Mouse (Mus musculus) liver, postnatal 0 days (tissue): Measurements from ENCODE around the gene Rasgef1b. TPM values are rescaled to one million over a fixed set of nuclear protein-coding genes. Genes with fewer than 3 reads are reported as not detected.
A peak's percentile ranks its signal among the peaks of the same experiment; 100 is the strongest.

ENCODE experiments used
- ATAC-seq: fragments of 200-750 bp; cut with Nextera tagmentation; 2 replicates; pipeline ENCODE4 v1.8.0; 2017; ENCODE audit warnings: mild to moderate bottlenecking, moderate library complexity
- DNase-seq: peaks from one replicate; pipeline ENCODE4 v3.0.0-alpha.2; 2016
- H3K27ac ChIP-seq: fragments of 300-500 bp; sonication (generic); 2 replicates; pipeline ENCODE4 v1.5.1; 2014; ENCODE audit warnings: antibody characterized with exemption, moderate library complexity, mild to moderate bottlenecking, low read depth
- H3K27me3 ChIP-seq: fragments of 300-500 bp; sonication (generic); 2 replicates; pipeline ENCODE4 v1.6.1; 2014; ENCODE audit warnings: low read length, control low read depth, mixed read lengths; ENCODE audit not compliant: insufficient read depth
- H3K36me3 ChIP-seq: fragments of 300-500 bp; sonication (generic); replicated peaks from 2 replicates; pipeline ENCODE4 v1.6.1; 2014; ENCODE audit warnings: mild to moderate bottlenecking, control low read depth, low read length, moderate library complexity, mixed read lengths; ENCODE audit not compliant: insufficient read depth
- H3K4me1 ChIP-seq: fragments of 300-500 bp; sonication (generic); 2 replicates; pipeline ENCODE4 v1.6.1; 2014; ENCODE audit warnings: antibody characterized with exemption, mild to moderate bottlenecking, control low read depth; ENCODE audit not compliant: insufficient read depth
- H3K4me2 ChIP-seq: fragments of 300-500 bp; sonication (generic); 2 replicates; pipeline ENCODE4 v1.6.1; 2014; ENCODE audit warnings: low read depth, mild to moderate bottlenecking, low read length, moderate library complexity, mixed read lengths
- H3K4me3 ChIP-seq: fragments of 300-500 bp; sonication (generic); 2 replicates; pipeline ENCODE4 v1.5.1; 2014; ENCODE audit warnings: low read depth, low read length
- H3K9ac ChIP-seq: fragments of 300-500 bp; sonication (generic); replicated peaks from 2 replicates; pipeline ENCODE4 v1.6.1; 2014; ENCODE audit warnings: mild to moderate bottlenecking, moderate library complexity
- H3K9me3 ChIP-seq: fragments of 300-500 bp; sonication (generic); 2 replicates; pipeline ENCODE4 v1.6.1; 2016; ENCODE audit warnings: mild to moderate bottlenecking, control low read depth, low read length, mixed read lengths
- CTCF ChIP-seq: sonication (generic); IDR thresholded peaks from 2 replicates; pipeline ENCODE4 v1.5.1; 2016; ENCODE audit warnings: antibody characterized with exemption, low read depth
- EP300 ChIP-seq: IDR thresholded peaks from 2 replicates; pipeline ENCODE4 v1.6.1; 2016; ENCODE audit warnings: antibody characterized with exemption, low read depth, mild to moderate bottlenecking
- WGBS: fragments of 180-500 bp; shearing (Covaris S2); extraction: QIAGEN DNeasy Blood & Tissue Kit; methylation state at CpG from one replicate; pipeline ENCODE4 v1.1.7; 2014; ENCODE audit not compliant: insufficient replicate concordance; 5-methylcytosine and 5-hydroxymethylcytosine counted together
- polyA plus RNA-seq: library from polyadenylated mRNA; unstranded; fragments of >200 nt; fragmentation: Nextera tagmentation; extraction: Ambion mirVana; gene quantifications from 2 replicates; pipeline ENCODE4 v1.2.1, GENCODE M21; 2015

Rasgef1b gene
- polyA plus RNA-seq, 1 experiment from 2014 or later: 11.8 TPM

- H3K27ac ChIP-seq: no peak overlapping the region
- H3K9me3 ChIP-seq: no peaks in the 10 kb centered on the region
- H3K27me3 ChIP-seq: no peaks in the 10 kb centered on the region
- H3K9ac ChIP-seq: no peak overlapping the region
- TF ChIP-seq CTCF (no peak), EP300 (no peak)
- 77% methylated on average over 4 of the region's 4 CpGs for WGBS
- no peak overlapping the region for H3K4me2 ChIP-seq
- peaks cover 9% of the 10 kb centered on the region for H3K4me1 ChIP-seq
- no peak for ATAC-seq
- no peak for DNase-seq
- H3K4me3 ChIP-seq: no peak overlapping the region
- H3K36me3 ChIP-seq: peaks cover 65% of the 10 kb centered on the region
Measured at GRCm38 (mm10) chr5:99238150-99238549, 490.7 kb downstream of the Rasgef1b start.

- H3K9ac ChIP-seq: no peak overlapping the region
- H3K4me1 ChIP-seq: peaks cover 9% of the 10 kb centered on the region
- H3K4me3 ChIP-seq: no peak overlapping the region
- DNase-seq (no peak), ATAC-seq (no peak)
- TF ChIP-seq EP300 (no peak), CTCF (no peak)
- H3K4me2 ChIP-seq: no peak overlapping the region
- H3K36me3 ChIP-seq: peaks cover 69% of the 10 kb centered on the region
- 79% methylated on average over 11 of the region's 11 CpGs for WGBS
- H3K27ac ChIP-seq: 0 out of 2 replicates have a peak overlapping the region, but pooled peaks have one; percentile 6
- H3K27me3 ChIP-seq: no peaks in the 10 kb centered on the region
- no peaks in the 10 kb centered on the region for H3K9me3 ChIP-seq
Measured at GRCm38 (mm10) chr5:99236888-99237752, 491.7 kb downstream of the Rasgef1b start.

GRCm38 (mm10) chr5:99236431-99236830 is 492.4 kb downstream of the Rasgef1b start:
- no peak for TF ChIP-seq CTCF
- TF ChIP-seq EP300: no peak
- Histone ChIP-seq H3K9ac (no peak overlapping the region), H3K4me1 (peaks cover 9% of the 10 kb centered on the region), H3K9me3 (no peaks in the 10 kb centered on the region), H3K36me3 (peaks cover 71% of the 10 kb centered on the region), H3K4me2 (no peak overlapping the region), H3K4me3 (no peak overlapping the region), H3K27ac (0 out of 2 replicates have a peak overlapping the region, but pooled peaks have one; percentile 6), H3K27me3 (no peaks in the 10 kb centered on the region)
- DNase-seq: no peak
- ATAC-seq: 0 out of 2 replicates have a peak, but pooled peaks have one; percentile 49
- WGBS: 63% methylated on average over 4 of the region's 4 CpGs

- no peak overlapping the region for H3K4me2 ChIP-seq
- WGBS: 75% methylated on average over 17 of the region's 17 CpGs
- peak overlapping the region; percentile 57; the same call in 1 of the 2 replicates for H3K27ac ChIP-seq
- peak; percentile 54; the same call in 1 of the 2 replicates for ATAC-seq
- peaks cover 9% of the 10 kb centered on the region for H3K4me1 ChIP-seq
- H3K27me3 ChIP-seq: no peaks in the 10 kb centered on the region
- H3K9ac ChIP-seq: no peak overlapping the region
- peak; percentile 30 for DNase-seq
- no peak overlapping the region for H3K4me3 ChIP-seq
- H3K36me3 ChIP-seq: peaks cover 69% of the 10 kb centered on the region
- no peaks in the 10 kb centered on the region for H3K9me3 ChIP-seq
- TF ChIP-seq EP300 (no peak), CTCF (no peak)
Measured at GRCm38 (mm10) chr5:99234275-99234674, 494.6 kb downstream of the Rasgef1b start.

- Histone ChIP-seq H3K27me3 (no peaks in the 10 kb centered on the region), H3K9ac (no peak overlapping the region), H3K4me1 (peaks cover 9% of the 10 kb centered on the region), H3K4me3 (no peak overlapping the region), H3K4me2 (no peak overlapping the region), H3K9me3 (no peaks in the 10 kb centered on the region), H3K27ac (no peak overlapping the region), H3K36me3 (peaks cover 71% of the 10 kb centered on the region)
- TF ChIP-seq EP300: no peak
- no peak for TF ChIP-seq CTCF
- WGBS: 57% methylated on average over 3 of the region's 3 CpGs
- ATAC-seq: no peak
- no peak for DNase-seq
Measured at GRCm38 (mm10) chr5:99233176-99233575, 495.7 kb downstream of the Rasgef1b start.

- ATAC-seq (no peak), DNase-seq (no peak)
- no peak overlapping the region for H3K4me2 ChIP-seq
- no peak overlapping the region for H3K4me3 ChIP-seq
- H3K27me3 ChIP-seq: no peaks in the 10 kb centered on the region
- no peaks in the 10 kb centered on the region for H3K9me3 ChIP-seq
- H3K36me3 ChIP-seq: peaks cover 73% of the 10 kb centered on the region
- H3K9ac ChIP-seq: no peak overlapping the region
- no peak overlapping the region for H3K27ac ChIP-seq
- TF ChIP-seq CTCF: no peak
- no peak for TF ChIP-seq EP300
- H3K4me1 ChIP-seq: peaks cover 9% of the 10 kb centered on the region
- WGBS: 89% methylated on average over 8 of the region's 8 CpGs
Measured at GRCm38 (mm10) chr5:99232410-99232809, 496.5 kb downstream of the Rasgef1b start.
